Mouse (Mus musculus) CH12F3 (cell line): ENCODE results near the gene Timm9.
"Not testable (repeated sequence)": the region's sequence is repeated elsewhere in the genome, so short reads cannot be mapped to it uniquely, and the experiment has no call there.

Experiments used
- in situ Hi-C: fragments of 300-500 bp; cut with MboI; formaldehyde crosslinking; loops from 2 replicates; pipeline ENCODE4 v1.14.3; 2020; ENCODE audit warnings: low sequenced_read_pairs

Gene Timm9

GRCm38 (mm10) chr12:71107216-71107771, 29.2 kb downstream of the Timm9 start:
- in situ Hi-C loops, result no loop called here

GRCm38 (mm10) chr12:71104275-71104674, 32.2 kb downstream of the Timm9 start:
- in situ Hi-C loops, result not testable (repeated sequence)

GRCm38 (mm10) chr12:71086331-71086730, 50.2 kb downstream of the Timm9 start:
- in situ Hi-C loops, result no loop called here
